Mouse (Mus musculus): ENCODE data around the gene Bmp2k.

DNA sequence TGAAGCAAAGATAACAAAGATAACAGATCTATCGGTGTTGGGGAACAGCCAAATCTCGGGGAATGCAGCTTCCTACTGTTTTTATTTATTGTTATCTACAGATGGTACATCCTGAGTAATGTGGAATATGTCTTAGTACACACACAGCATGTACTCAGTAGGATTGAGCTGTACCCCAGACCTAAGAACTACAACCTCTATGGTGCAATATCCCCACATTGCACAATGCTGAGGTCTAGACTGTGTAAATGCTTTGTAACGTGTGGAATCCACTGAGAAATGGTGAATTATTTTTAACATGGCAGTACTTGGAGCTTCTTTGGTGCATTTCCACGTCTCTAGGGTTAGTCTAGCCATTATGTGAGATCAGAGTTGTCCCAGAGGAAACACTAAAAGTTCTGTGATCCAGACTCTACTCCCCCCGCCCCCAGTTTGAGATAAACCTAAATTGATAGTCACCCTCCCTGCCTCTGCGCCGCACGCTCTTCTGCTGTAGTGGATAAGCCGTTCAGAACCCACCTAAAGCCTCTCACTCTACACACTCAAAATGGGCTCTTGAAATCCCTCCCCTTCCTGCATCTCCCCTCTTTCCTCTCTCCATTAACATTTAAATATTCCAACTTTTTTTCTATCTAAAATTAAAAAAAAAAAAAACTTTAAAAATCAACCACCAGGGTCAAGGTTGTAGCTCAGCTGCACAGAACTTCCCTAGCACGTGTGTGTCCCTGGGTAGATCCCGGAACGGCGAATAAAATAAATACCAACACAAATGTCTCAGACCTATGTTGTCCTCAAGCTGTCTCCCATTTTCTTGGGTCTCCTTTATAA lies 47.4 kb upstream of the Bmp2k start:
- TF ChIP-seq CTCF (IDR thresholded peaks at IDR 0.05; ENCODE audit: borderline replicate concordance, extremely low read depth, insufficient read depth, insufficient read length) (no peak), POLR2A (IDR thresholded peaks at IDR 0.05; ENCODE audit: borderline replicate concordance, extremely low read depth, insufficient read depth, insufficient read length, poor library complexity, severe bottlenecking) (no peak)

Data from brain, embryonic 14.5 days (tissue).